Mouse (Mus musculus) heart, postnatal 0 days (tissue): ENCODE measurements at regions not wholly inside any gene's neighbourhood (a gene's known extent, or its start where the extent isn't known, plus 50 kb on each side); places are given as distances from the start of the nearest gene placed in this dataset.

Source experiments
- CTCF ChIP-seq: IDR thresholded peaks from 2 replicates; pipeline ENCODE4 v1.5.1; 2016; ENCODE audit warnings: antibody characterized with exemption, control low read depth, low read depth
- EP300 ChIP-seq: IDR thresholded peaks from 2 replicates; pipeline ENCODE4 v1.6.1; 2016; ENCODE audit warnings: antibody characterized with exemption, low read depth

- no peak for TF ChIP-seq CTCF
- no peak for TF ChIP-seq EP300
Measured at GRCm38 (mm10) chr11:19160227-19160626, 141.4 kb upstream of the Meis1 start.
